Mouse (Mus musculus) cerebellum, adult 2 months (tissue): Measurements from ENCODE around the gene Hinfp.

Experiments
- CTCF ChIP-seq: fragments of 200-500 bp; IDR thresholded peaks from 2 replicates; pipeline ENCODE4 v1.5.1; 2011; ENCODE audit warnings: low read depth, mild to moderate bottlenecking, control low read depth, low read length, moderate library complexity, borderline replicate concordance; ENCODE audit not compliant: insufficient read depth
- POLR2A ChIP-seq: fragments of 200-500 bp; IDR thresholded peaks from 2 replicates; pipeline ENCODE4 v1.6.1; 2011; ENCODE audit warnings: low read length, control low read depth, borderline replicate concordance; ENCODE audit not compliant: insufficient read depth

DNA sequence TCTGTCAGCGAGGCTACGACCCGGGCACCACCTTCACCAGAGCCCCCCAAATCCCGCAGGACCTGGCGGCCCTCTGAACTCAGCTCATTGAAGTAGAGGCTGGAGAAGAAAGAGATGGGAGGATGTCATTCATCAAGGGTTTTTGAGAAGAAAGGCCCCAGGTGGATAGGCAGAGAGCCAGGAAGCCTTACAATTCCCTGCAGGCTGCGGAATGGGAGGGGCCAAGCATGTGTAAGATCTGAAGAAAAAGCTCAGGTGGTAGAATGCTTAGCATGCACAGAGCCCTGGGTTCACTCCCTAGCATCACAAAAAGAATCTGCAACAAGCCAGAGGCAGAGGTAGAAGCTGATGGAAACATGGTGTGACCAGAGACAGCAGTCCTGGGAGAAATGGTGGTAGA lies 52.0 kb downstream of the Hinfp start:
- TF ChIP-seq CTCF, result no peak
- TF ChIP-seq POLR2A, result no peak
